Mouse (Mus musculus): Measurements from ENCODE around the gene Mettl23.

- TF ChIP-seq CTCF (IDR thresholded peaks at IDR 0.05; ENCODE audit: low read depth, low read length): no peak
- no peak for TF ChIP-seq POLR2A (IDR thresholded peaks at IDR 0.05; ENCODE audit: extremely low read depth, insufficient read depth, low read length)
These were observed 5.6 kb upstream of the Mettl23 start for GRCm38 (mm10) chr11:116837441-116837840.
